Mouse (Mus musculus) gastrocnemius, adult 18-20 months (tissue): Measurements from ENCODE around the gene Ash1l. TPM values are rescaled to one million over a fixed set of nuclear protein-coding genes. Genes with fewer than 3 reads are reported as not detected.

Source experiments
- DNase-seq: peaks from one replicate; pipeline ENCODE4 v3.0.0; 2021; ENCODE audit warnings: low spot score
- long read RNA-seq, 2 experiments: library from polyadenylated mRNA; stranded (forward); transcript quantifications; one replicate each; pipeline ENCODE4 v2.0.0; 2021
- total RNA-seq, 2 experiments: library from RNA; stranded (reverse); gene quantifications; 2 replicates each; pipeline ENCODE4 v1.2.3; 2021

Gene Ash1l
- total RNA-seq = 10 to 100 TPM; 31.0 to 33.3 TPM
- long read RNA-seq, experiment 1, partial matches to known transcripts = 1 of 1 reads
- long read RNA-seq, experiment 1, other reads (novel, unspliced or antisense) = 0 of 1 reads
- long read RNA-seq, experiment 2, partial matches to known transcripts = 1 of 4 reads
- long read RNA-seq, experiment 2, other reads (novel, unspliced or antisense) = 3 of 4 reads

DNA sequence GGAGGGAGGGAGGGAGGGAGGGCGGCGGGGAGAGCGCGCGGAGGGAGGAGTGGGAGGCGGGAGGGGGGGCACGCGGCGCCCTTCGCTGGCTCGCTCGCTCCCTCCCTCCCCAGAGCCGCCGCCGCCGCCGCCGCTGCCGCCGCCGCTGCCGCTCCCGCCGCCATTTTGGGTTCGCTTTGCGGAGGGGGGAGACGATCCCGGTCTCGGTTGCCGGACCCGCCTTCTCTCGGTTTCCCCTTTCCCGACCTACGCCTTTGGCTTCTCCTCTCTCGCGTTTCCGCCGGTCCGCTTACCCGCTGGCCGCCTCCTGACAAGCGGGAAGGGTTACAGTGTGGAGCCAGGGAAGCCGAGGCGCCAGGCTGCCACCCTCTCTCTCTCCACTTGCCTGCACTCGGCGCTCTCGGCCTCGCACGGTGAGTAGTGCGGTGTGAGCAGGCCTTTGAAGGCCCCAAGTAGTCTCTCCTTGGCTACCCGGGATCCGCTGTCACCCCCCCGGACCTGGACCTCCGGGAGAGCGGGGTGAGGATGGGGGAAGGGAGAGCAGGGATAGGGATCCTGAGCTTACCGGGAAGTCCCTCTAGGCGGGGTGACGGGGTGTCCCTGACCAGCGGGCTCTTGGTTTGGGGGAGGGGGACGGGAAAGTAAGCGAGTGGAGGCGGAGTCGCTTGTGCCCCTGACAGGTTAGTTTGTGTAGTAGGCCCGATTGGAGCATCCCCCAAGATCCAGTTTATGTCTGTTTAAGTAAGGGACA, at the start of gene Ash1l, which contains the start of gene Dap3:
Ash1l (plus strand) TSS at position 47 of the 751 bp plus-strand sequence.
Dap3 (minus strand) TSS at position 606 of the 751 bp plus-strand sequence.
- peak; percentile 74 for DNase-seq

DNA sequence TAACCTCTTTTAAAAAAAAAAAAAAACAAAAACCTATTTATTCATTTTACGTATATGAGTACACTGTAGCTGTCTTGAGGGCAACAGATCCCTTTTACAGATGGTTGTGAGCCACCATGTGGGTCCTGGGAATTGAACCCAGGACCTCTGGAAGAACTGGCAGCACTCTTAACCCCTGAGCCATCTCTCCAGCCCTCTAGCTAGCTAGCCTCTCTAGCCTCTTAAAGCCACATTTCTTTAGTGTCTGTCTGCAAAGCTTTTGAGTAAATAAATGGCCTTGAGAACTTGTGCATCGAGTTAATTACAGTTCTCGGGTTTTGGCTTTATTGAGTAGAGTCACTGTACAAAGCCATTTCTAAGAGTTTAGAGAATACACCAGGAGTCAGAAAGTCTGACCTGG, 45.6 kb upstream of the Ash1l start:
- DNase-seq = no peak

DNA sequence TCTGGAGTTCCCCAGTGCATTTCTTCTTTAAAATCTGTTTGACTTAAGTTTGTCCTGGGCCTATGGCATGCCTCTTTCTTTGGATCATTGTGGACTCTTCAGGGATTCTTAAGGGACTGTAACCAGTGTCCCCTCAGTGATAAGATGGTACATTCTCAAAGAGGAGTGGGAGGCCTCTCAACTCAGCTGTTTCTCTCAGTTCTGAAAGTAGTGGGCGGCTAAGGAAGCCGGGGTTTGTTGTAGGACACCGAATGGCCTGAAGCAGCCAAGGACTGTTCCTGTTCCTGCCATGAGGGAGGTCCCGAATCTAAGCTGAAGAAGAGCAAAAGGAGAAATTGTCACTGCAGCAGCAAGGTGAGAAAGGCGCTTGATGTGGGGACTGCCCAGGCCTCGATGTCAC, 45.2 kb upstream of the Ash1l start:
- no peak for DNase-seq

DNA sequence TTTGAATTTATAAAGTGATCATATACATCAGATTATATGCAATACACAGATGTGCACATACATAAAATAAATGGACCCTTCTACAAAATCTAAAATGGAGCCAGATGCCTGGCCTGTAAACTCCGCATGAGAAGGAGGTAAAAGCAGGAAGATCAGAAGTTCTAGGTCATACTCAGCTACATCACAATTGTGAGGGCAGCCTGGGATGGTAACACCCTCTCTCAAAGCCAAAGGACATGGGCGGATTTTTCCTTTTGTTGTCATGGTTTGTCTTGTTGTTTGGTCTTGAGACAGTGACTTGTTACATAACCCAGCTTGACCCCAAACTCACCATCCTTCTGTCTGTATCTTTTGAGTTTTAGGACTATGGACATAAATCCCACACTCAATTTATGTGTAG, 44.7 kb upstream of the Ash1l start:
- no peak for DNase-seq

DNA sequence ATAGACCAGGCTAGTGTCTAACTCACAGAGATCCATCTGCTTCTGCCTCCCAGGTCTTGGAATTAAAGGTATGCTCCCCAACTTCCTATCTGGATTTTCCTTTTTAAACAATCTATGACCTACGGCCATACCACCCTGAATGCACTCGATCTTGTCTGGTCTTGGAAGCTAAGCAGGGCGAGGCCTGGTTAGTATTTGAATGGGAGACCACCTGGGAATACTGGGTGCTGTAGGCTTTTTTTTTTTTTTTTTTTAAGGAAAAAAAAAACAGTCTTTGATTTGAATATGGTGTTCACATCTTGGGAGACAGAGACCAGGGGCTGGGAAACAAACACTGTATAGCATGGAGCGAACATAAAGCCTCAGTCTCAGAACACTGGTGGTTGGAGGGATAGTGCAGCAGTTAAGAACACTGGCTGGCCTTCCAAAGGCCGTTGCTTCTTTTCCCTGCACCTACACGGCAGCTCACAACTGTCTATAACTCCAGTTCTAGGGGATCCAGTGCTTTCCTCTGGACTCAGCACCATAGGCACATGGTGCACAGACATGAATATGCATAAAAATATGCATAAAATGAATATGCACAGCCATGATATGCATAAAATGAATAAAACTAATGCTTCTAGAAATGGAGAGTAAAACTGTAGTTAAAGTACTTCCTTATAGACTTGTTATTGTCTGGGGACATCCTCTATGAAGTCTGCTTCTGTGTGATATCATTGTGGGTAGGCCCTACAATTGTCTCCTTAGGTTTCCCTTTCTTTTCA, 43.8 kb upstream of the Ash1l start:
- no peak for DNase-seq

DNA sequence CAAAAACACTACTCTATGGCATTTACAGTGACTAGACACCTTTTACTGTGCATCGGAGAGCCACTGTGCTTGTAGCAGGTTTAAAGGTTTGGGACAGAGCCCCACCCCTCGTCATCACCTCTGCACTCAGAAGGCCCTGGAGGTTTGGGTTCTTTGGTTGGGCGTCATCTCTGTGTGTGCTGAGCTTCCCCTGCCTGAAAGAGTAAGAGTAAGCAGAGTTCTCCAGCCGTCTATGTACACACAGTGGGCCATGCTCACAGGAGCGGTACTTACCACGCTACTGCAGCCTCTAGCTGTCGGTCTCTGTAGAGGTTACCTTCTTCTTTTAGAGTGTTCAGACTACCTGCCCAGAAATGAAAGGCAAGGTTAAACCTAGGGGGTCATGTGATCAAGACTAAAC, 37.8 kb upstream of the Ash1l start:
- DNase-seq = no peak

DNA sequence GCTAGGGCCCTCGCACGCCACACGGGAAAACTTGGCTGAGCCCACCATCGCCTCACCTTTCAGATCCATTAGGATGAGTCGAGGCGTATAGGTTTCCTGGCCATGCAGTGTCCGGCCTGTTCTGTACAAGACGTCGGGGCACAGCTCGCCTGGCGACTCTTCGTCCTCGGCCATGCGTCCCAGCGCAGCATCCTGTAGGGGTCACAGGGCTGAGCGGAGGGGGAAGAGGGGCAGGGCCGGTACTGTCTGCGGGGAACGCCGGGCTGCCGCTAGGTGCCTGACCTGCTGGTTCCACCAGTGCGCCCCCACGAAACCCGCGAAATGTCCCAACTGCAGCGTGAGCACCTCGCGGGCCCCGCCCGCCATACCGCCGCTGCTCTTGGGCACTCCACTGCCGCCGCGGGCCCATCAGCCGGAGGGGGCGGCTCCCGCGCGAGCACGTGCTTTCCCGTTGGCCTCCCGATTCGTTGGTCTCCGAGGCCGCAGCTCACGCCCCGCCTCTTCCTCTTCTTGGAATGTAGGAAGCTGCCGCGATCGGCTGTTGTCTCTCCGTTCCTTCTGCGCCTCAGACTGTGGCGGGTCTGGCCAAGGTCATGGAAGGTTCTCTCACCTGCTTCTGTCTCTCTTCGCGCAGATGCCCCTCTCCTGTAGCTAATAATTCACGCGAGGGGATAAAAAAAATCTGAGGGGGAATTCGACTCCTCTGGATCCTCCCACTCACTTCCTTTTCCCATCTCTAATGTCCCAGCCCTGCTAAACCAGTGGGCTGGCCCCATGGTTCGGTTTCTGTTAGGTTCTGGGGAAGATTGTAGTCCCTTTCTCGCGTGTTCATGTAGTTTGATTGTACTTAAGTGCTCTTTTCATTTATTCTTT, 36.7 kb upstream of the Ash1l start, which contains the start of gene Msto1:
Msto1 (minus strand) TSS at position 489 of the 873 bp plus-strand sequence.
- peak; percentile 91 for DNase-seq

DNA sequence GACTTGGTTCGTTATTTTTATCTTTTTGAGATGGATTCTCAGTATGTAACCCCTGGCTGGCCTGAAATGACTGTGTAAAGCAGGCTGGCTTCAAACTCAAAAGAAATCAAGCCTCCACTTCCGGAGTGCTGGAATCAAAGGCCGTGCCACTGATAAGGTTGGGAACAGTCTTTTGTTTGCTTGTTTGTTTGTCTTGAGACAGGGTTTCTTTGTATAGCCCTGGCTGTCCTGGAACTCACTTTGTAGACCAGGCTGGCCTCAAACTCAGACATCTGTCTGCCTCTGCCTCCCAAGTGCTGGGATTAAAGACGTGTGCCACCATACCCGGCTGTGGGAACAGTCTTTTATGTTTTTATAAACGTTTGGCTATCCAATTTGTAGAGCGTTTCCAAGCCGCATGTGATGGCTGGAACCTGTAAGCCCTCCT, 36.0 kb upstream of the Ash1l start:
- no peak for DNase-seq

DNA sequence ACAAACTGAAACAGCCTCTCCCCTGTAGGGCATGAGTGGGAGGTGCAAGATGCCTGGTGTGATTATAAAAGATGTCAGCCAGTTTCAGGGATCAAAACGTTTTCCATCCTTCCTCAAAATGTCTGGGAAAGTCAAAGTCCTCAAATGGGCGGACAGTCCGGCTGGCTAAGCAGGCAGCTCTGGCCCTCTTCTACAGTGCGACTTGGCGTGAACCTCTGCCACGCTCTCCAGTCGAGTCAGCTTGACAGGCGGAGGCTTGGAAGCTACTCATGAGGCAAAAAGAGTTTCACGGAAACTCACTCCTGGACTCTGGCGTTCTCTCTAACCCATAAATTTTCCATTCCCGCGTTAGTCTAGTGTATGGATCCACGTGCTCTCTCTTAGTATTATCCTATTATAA, 31.4 kb upstream of the Ash1l start:
- DNase-seq = no peak

DNA sequence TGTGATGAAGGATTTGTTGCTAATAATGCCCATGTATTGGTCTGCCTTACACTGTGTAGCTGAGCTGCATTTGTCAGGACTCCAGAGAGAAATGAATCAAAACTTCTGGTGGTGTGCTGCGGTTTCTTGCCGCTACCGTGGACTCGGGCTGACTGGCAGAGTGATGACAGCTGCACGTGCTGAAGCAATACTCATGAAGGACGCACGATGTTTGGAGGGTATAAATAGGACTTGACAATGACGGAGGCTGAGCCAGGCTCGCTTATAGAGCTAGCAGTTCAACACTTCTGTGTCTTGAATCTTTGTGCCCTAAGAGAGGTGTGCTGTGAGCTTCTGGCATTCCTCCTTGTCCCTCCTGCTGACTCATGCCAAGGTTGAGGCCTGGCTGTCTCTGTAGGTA, 29.0 kb upstream of the Ash1l start:
- DNase-seq = no peak

DNA sequence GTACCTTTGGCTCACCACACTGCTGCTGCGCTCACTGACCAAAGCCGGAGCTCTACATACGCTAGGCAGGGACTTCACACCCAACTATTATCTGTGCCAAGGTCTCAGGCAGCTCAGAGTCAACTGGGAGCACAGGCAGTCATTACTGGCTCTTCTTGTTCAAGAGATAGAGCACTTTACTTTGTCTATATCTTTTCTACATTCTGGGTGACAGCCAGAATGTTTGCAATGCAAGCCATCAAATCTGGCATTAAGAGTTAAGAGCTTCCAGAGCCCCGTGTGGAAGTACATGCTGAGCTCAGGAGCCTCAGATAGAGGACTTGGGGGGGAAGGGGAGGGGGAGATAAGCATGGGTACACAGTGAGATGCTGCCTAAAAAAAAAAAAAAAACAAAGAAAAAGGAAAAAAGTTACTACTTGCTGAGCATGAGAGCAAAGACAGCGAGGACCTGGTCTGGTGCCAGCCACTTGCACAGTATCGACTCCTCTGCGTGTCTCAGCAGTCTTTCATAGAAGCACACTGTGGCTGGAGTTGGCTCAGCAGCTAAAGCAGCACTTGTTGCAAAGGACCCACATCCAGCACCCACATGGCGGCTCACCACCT, 26.3 kb upstream of the Ash1l start:
- no peak for DNase-seq

DNA sequence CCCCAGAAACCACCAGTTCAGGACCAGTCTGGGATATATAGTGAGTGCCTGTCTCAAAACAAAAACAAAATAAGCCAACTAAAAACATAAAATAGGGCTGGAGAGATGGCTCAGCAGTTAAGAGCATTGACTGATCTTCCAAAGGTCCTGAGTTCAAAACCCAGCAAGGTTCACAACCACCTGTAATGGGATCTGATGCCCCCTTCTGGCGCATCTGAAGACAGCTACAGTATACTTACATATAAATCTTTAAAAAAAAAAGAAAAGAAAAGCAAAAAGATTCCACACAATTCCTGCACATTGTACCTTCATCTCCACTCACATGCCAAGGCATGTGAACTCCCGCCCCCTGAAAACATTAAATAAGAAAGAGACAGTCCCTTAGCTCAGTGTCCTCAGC, 24.8 kb upstream of the Ash1l start:
- no peak for DNase-seq

DNA sequence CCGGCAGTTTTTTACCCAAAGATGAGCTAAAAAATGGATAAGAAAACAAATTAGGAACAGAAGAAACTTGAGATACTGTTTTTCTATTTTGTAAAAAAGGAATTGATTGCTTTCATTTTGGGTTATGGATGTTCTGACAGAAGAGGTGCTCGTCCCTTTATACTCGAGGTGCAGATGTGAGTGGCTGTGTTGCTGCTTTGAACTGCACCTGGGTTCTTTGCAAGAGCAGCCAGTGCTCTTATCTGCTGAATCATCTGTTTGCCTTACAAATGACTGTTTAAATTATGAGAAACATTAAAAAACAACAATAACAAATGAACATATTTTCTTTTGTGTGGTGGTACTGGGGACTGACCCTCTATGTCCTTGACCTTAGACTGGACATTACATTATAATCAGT, 20.9 kb upstream of the Ash1l start:
- DNase-seq = no peak

DNA sequence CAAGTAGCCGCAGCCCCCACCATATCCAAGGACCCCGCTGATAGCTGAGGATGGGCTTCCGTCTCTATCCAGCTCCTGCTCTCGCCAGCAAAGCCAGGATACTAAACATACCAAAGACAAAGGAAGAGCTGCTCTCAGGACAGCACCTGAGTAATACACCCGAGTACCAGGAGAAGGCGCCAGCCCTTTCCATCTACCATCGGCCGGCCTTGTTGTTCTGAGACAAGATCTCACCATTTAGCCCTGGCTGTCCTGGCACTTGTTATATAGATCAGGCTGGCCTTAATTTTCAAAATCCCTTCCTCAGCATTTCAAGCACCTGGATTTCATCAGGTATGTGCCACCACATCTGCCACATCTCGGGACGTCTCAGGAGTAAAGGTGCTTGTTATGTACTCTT, 11.4 kb upstream of the Ash1l start:
- DNase-seq = no peak

DNA sequence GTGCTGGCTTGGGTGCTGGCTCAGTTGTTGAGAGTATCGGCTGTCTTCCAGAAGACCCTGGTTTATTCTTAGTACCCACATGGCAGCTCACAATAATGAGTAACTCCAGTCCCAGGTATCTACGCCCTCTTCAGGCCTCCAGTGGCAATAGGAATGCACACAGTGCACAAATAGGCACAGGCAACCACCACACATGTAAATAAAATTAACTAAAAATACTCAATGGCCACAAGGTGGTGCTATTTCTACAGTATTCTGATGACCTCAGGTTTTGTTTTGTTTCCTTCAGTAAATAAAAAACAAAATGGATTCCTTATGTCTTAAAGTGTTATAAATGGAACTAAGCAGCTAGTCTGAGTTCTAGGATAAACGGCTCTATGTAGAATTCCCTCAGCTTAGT, 10.7 kb upstream of the Ash1l start:
- DNase-seq = peak; percentile 36

DNA sequence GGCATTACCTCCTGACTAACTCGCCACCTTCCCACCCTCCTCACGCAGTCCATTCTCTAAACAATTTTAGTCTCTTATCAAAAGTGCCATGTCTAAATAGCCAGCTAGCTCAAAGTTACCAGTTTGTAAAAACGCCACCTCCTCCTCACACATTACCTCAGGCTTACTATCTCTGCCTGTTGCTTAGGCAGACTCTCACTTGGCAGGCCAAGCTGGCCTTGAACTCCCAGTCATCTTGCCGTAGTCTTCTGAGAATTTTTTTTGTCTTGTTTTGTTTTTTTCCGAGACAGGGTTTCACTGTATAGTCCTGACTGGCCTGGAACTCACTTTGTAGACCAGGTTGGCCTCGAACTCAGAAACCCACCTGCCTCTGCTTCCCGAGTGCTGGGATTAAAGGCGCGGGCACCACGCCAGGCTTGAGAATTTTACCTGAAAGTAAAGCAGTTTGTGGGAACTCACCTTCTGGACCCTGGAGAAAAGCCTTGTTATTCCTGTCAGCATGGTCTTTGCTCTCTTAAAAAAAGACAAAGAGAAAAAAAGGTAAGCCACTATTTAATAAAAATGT, 8.0 kb upstream of the Ash1l start:
- no peak for DNase-seq

DNA sequence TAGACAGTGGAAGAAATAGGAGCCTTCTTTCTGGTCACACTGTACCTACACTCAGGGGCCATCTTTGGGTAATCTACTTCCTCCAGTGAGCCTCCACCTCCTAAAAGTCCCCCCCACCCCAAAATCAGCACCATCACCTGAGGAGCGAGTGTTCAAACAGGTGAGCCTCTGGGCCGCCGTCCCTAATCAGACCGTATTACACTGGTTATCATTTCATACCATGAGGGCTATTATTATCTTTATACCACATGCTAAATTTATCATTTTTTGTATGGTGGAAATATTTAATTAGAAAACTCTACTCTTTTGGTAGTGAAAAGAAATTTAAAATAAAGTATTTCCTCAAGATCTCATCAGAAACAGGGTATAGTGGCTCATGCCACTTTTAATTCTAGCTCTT, 6.3 kb upstream of the Ash1l start:
- no peak for DNase-seq

DNA sequence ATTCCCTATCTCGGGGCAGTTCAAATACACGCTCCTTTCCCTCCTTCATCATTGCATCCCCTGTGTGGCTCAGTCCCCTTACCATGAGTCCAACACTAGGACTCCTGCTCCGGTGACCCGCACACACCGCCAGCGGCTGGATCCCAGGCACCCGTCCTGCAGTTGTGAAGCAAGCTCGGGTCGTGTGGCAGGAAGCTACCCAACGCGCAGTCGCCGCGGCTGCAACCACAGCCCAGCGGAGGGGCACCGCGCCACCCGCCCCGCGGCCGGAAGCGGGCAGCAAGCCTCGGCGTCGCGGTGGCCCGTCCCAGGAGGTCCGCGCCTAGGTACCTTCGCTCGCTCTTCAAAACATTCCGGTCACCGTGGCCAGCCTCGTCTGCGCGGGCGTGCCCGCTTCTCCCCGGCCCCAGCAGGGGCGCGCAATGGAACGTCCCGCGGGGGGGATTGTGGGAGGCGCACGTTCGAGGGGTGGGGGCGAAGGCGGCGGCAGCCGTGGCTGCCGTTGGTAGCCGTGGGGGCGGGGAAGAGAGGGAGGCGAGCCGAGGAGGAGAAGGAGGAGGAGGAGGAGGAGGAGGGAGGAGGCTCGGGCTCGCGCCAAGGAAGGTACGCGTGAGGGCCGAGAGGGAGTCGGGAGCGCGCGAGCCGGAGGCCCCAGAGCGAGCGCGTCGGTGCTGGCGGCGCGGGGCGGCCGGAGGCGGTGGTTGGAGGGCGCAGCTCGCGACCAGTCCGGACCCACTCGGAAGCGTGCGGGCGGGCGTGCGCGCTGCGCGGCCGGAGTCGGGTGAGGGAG, 441 bp upstream of the Ash1l start:
- DNase-seq = peak; percentile 93

DNA sequence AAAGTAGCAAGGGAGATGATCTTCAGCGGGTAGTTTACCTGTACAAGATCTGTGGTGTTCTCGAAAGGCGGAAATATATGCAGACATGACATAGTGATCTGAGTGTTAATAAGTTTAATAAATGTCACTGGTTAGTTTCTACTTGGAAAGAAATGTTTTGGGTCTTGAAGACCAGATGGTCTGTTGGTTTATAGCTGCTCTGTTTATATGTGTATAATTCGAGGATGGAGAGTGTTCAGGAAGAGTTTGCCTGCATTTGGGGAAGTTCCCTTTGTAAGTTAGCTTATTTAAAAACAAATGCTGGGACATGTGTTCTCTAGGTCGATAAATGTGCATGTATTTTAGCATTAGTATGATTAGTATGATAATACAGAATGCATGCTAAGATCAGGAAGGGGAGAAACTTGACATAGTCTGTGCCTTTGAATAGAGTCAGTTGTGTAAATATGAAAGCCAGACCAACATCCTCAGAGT, 942 bp downstream of the Ash1l start:
- DNase-seq = no peak

DNA sequence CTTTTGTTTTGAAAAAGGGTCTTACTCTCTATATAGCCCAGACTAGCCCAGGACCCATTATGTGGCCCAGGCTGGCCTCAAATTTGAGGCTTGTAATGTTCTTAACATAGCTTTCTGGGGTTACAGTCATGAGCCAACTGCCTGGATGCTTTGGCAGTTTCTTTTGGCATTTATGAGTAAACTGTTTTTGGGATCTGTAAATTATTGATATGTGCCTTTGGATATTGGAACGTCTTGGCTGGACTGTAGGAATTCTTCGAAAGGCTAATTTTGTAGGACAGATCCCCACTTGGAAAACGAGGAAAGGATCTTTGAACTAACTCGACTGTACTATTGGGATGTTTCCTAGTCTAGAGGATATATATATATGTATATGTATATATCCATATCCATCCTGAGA, 2.8 kb downstream of the Ash1l start:
- DNase-seq = no peak
